ENCODE assay signal across 9 mouse cellular contexts in the genomic region with DNA sequence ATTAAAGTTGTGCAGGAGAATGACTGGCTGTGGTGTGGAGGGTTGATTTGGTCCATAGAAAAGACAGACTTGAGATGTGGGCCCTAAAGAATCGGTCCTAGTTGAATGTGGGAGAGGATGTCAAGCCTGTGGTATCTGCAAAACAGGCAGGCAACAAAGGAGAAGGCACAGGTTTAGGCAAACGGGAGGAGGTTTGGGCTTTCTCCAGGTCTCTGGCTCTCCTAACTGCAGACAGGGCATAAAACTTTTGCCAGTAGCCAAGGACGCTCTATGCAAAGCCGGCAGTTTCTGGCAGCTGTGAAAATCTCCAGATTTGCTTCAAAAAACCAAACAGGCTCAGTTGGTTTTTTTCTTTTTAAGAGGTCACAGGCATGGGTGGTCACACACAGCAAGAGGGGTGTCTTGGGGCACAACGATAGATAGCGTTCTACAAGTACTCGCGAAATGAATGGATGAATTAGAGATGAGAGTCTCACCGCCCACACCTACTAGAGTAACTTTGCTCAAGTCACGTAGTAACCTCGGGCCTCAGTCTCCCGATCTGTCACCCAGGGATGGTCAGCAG. TPM values are rescaled to one million over a fixed set of nuclear protein-coding genes. Genes with fewer than 3 reads are reported as not detected.
A peak's percentile ranks its signal among the peaks of the same experiment; 100 is the strongest.
DNase-seq lines count a peak whose midpoint lies in the region; ATAC-seq and TF ChIP-seq lines count a peak whose summit lies in the region.
"Had no signal": no experiment of that assay in that cellular context is flagged by ENCODE, and none has a peak within 500 bp of the region (broad histone marks: within the 10 kb centered on the region; RNA-seq: fewer than 3 reads in every experiment).

No protein-coding gene starts in this region.

- H3K4me2 ChIP-seq in hindbrain, embryonic 11.5 days (replicated peaks; ENCODE audit: low read depth, low read length), result peak overlapping the region; percentile 94
- H3K4me2 ChIP-seq in liver, postnatal 0 days (ENCODE audit: low read depth, low read length), result peak overlapping the region; percentile 68

- no peak for TF ChIP-seq EP300 in liver, postnatal 0 days (IDR thresholded peaks at IDR 0.05; ENCODE audit: low read depth)

- H3K9ac ChIP-seq in ES-E14 (ENCODE audit: insufficient read depth, low read depth, low read length, poor library complexity, severe bottlenecking), result peak overlapping the region; percentile 49
- H3K9ac ChIP-seq in hindbrain, embryonic 11.5 days (ENCODE audit: low read depth, low read length), result peak overlapping the region; percentile 70; the same call in 1 of the 2 replicates
- H3K9ac ChIP-seq in liver, postnatal 0 days (replicated peaks), result no peak overlapping the region

- in situ Hi-C loops in ES-E14 (cut with MboI; ENCODE audit: low sequenced_read_pairs in 2 of 2, unreplicated experiment in 2 of 2), result no loop called here

- 11% methylated on average over 12 of the region's 12 CpGs for WGBS in heart, embryonic 10.5 days
- 10% methylated on average over 12 of the region's 12 CpGs for WGBS in hindbrain, embryonic 11.5 days
- WGBS in liver, postnatal 0 days (ENCODE audit: insufficient replicate concordance), result 16% methylated on average over 12 of the region's 12 CpGs

- peak overlapping the region; percentile 85 for H3K4me3 ChIP-seq in heart, embryonic 10.5 days
- H3K4me3 ChIP-seq in ES-E14 (ENCODE audit: insufficient read depth in 1 of 2, low read depth in 1 of 2, low read length in 2 of 2, poor library complexity in 1 of 2, severe bottlenecking in 1 of 2), result peak overlapping the region; percentile 64 to 80
- peak overlapping the region; percentile 74 for H3K4me3 ChIP-seq in hindbrain, embryonic 11.5 days (ENCODE audit: low read depth, low read length)
- H3K4me3 ChIP-seq in liver, postnatal 0 days (ENCODE audit: low read depth, low read length), result peak overlapping the region; percentile 52; the same call in 1 of the 2 replicates

- intact Hi-C loops in heart, postnatal 10 days (cut with DNase I), result loop anchor here (5.0 kb wide), 1 partner anchor 52 kb away; no protein-coding TSS in a partner anchor

- H3K27me3 ChIP-seq in heart, embryonic 10.5 days (ENCODE audit: insufficient read depth, poor library complexity, severe bottlenecking), result peaks cover 15% of the 10 kb centered on the region
- H3K27me3 ChIP-seq in hindbrain, embryonic 11.5 days (ENCODE audit: control insufficient read depth, insufficient read depth, low read length), result peaks cover 6% of the 10 kb centered on the region; the same call in 1 of the 2 replicates
- H3K27me3 ChIP-seq in liver, postnatal 0 days (ENCODE audit: insufficient read depth, low read length), result peaks cover 42% of the 10 kb centered on the region

- peak overlapping the region; percentile 89 for H3K27ac ChIP-seq in heart, embryonic 10.5 days
- H3K27ac ChIP-seq in ES-E14 (ENCODE audit: insufficient read depth, low read depth, low read length, poor library complexity, severe bottlenecking), result no peak overlapping the region
- H3K27ac ChIP-seq in hindbrain, embryonic 11.5 days (ENCODE audit: low read depth, low read length), result 0 out of 2 replicates have a peak overlapping the region, but pooled peaks have one; percentile 14
- H3K27ac ChIP-seq in liver, postnatal 0 days (ENCODE audit: low read depth), result no peak overlapping the region

- TF ChIP-seq CTCF in liver, postnatal 0 days (IDR thresholded peaks at IDR 0.05; ENCODE audit: low read depth), result no peak

- H3K4me1 ChIP-seq in heart, embryonic 10.5 days, result peaks cover 26% of the 10 kb centered on the region
- H3K4me1 ChIP-seq in ES-E14 (ENCODE audit: control insufficient read depth in 2 of 2, insufficient read depth in 2 of 2, low read length in 2 of 2, poor library complexity in 1 of 2), result peaks cover 5 to 7% of the 10 kb centered on the region in 2 experiments; a peak in 2 of 4 replicates
- peaks cover 10% of the 10 kb centered on the region for H3K4me1 ChIP-seq in hindbrain, embryonic 11.5 days (replicated peaks; ENCODE audit: control insufficient read depth, insufficient read depth, low read length)
- H3K4me1 ChIP-seq in liver, postnatal 0 days (ENCODE audit: insufficient read depth), result no peaks in the 10 kb centered on the region

- DNase-seq in heart, embryonic 10.5 days (ENCODE audit: low spot score), result no peak
- no peak for DNase-seq in heart, postnatal 10 days
- DNase-seq in ES-E14 (ENCODE audit: low read depth, low spot score), result no peak
- peak; percentile 43 for DNase-seq in hindbrain, embryonic 11.5 days (ENCODE audit: low spot score)
- DNase-seq in liver, postnatal 0 days, result no peak
- no peak for DNase-seq in urinary bladder, postnatal 10 days (ENCODE audit: low spot score)
- no peak for DNase-seq in layer of hippocampus, adult 9-11 months

- ATAC-seq in hindbrain, embryonic 11.5 days (ENCODE audit: low FRiP score), result no peak; the same call in none of the 2 replicates
- no peak for ATAC-seq in liver, postnatal 0 days
- no peak for ATAC-seq in megakaryocyte progenitor cell, adult 5-6 weeks (replicated peaks; ENCODE audit: poor library complexity)

- H3K36me3 ChIP-seq in heart, embryonic 10.5 days, result no peaks in the 10 kb centered on the region
- no peaks in the 10 kb centered on the region for H3K36me3 ChIP-seq in ES-E14 (ENCODE audit: control insufficient read depth, insufficient read depth, low read length, poor library complexity, severe bottlenecking)
- no peaks in the 10 kb centered on the region for H3K36me3 ChIP-seq in hindbrain, embryonic 11.5 days (ENCODE audit: control insufficient read depth, insufficient read depth, low read length)
- H3K36me3 ChIP-seq in liver, postnatal 0 days (replicated peaks; ENCODE audit: insufficient read depth, low read length), result no peaks in the 10 kb centered on the region

- H3K9me3 ChIP-seq in heart, embryonic 10.5 days, result no peaks in the 10 kb centered on the region
- no peaks in the 10 kb centered on the region for H3K9me3 ChIP-seq in ES-E14 (ENCODE audit: control insufficient read depth, insufficient read depth, low read depth, low read length)
- no peaks in the 10 kb centered on the region for H3K9me3 ChIP-seq in hindbrain, embryonic 11.5 days (ENCODE audit: control insufficient read depth, low read length)
- no peaks in the 10 kb centered on the region for H3K9me3 ChIP-seq in liver, postnatal 0 days (ENCODE audit: low read length)

TF ChIP-seq in ES-E14, 5 proteins besides CTCF, POLR2A, EP300 and RAD21:
- no peak for TF ChIP-seq MAFK (IDR thresholded peaks at IDR 0.05; ENCODE audit: insufficient read depth, low read depth, low read length)
- TF ChIP-seq CHD2 (IDR thresholded peaks at IDR 0.05; ENCODE audit: low read depth, low read length), result no peak
- TF ChIP-seq ZC3H11A (IDR thresholded peaks at IDR 0.05; ENCODE audit: borderline replicate concordance, low read depth, low read length), result no peak
- TF ChIP-seq ZNF384 (IDR thresholded peaks at IDR 0.05; ENCODE audit: low read depth, low read length), result no peak
- no peak for TF ChIP-seq HCFC1 (IDR thresholded peaks at IDR 0.05; ENCODE audit: borderline replicate concordance, insufficient read depth, low read length)

RNA-seq across cellular contexts. Expression of gene Plce1, which starts 0.7 kb away (rescaled TPM):
- 3.6 and 4.2 TPM in 2 replicates for polyA plus RNA-seq in heart, embryonic 10.5 days (2016; fragmentation: Nextera tagmentation; extraction: Ambion mirVana)
- total RNA-seq in heart, postnatal 10 days (2021), result 10 to 100 TPM; 30.4 to 35.3 TPM
- total RNA-seq in ES-E14 (2012; rRNA removed), result 2.2 and 3.2 TPM in 2 replicates
- polyA plus RNA-seq in hindbrain, embryonic 11.5 days (2014; fragmentation: Nextera tagmentation; extraction: Ambion mirVana), result 6.1 and 6.9 TPM in 2 replicates
- polyA plus RNA-seq in liver, postnatal 0 days (2015; fragmentation: Nextera tagmentation; extraction: Ambion mirVana), result 0.60 and 0.77 TPM in 2 replicates
- not detected in 2 replicates for total RNA-seq in megakaryocyte progenitor cell, adult 5-6 weeks (2015)
- 0.08 TPM in 1 of 2 replicates, not detected in the other for total RNA-seq in megakaryocyte progenitor cell, adult 5-6 weeks (2017)
- total RNA-seq: megakaryocyte-erythroid progenitor cell, adult 5-6 weeks had no signal

Comparison
In these comparisons a context has a peak if more than half of its experiments do, and no peak if none do; other contexts are left out.
1. H3K27ac ChIP-seq: peak in heart, embryonic 10.5 days (single experiment) and hindbrain, embryonic 11.5 days (single experiment); none in ES-E14 (single experiment) and liver, postnatal 0 days (single experiment).
2. Peak in every context shown above with its lines, with median percentiles within 50 percentile points of each other: H3K4me3 ChIP-seq.